ENCODE assay signal across 19 mouse cellular contexts in genomic region chr15:92162835-92163234, GRCm38 (mm10).
DNase-seq lines count a peak whose midpoint lies in the region; ATAC-seq and TF ChIP-seq lines count a peak whose summit lies in the region.
"Had no signal": no experiment of that assay in that cellular context is flagged by ENCODE, and none has a peak within 500 bp of the region (broad histone marks: within the 10 kb centered on the region; RNA-seq: fewer than 3 reads in every experiment).

No protein-coding gene starts in this region.

- 0 out of 2 replicates have a peak, but pooled peaks cover 3% of the 10 kb centered on the region for H3K4me1 ChIP-seq in neural tube, embryonic 14.5 days (ENCODE audit: control insufficient read depth, insufficient read depth, low read length)
- H3K4me1 ChIP-seq: heart, embryonic 12.5 days; limb, embryonic 15.5 days had no signal

- no peak for DNase-seq in left cerebral cortex, adult 2 months (ENCODE audit: extremely low spot score in 1 of 2, low spot score in 2 of 2)
- no peak for DNase-seq in left cerebral cortex, adult 11 months (ENCODE audit: low spot score)
- peak; percentile 37 for DNase-seq in cerebellum, adult 8-10 months
- peak; percentile 49 to 58 for DNase-seq in cerebellum, postnatal 25 days
- no peak for DNase-seq in heart, postnatal 14 days
- no peak for DNase-seq in left cerebral cortex, postnatal 36 days (ENCODE audit: low spot score in 2 of 2)
- DNase-seq: adrenal gland, postnatal 25 days; heart, postnatal 36 days; lung, postnatal 36 days; right cerebral cortex, postnatal 4 days; thymus, postnatal 14 days had no signal

- 59% methylated on average over 4 of the region's 4 CpGs for WGBS in neural tube, embryonic 14.5 days

- no peak overlapping the region for H3K27ac ChIP-seq in left cerebral cortex, adult 2 months
- no peak overlapping the region for H3K27ac ChIP-seq in neural tube, embryonic 14.5 days (ENCODE audit: low read depth, low read length)
- H3K27ac ChIP-seq: embryonic facial prominence, embryonic 10.5 days; forebrain, embryonic 15.5 days; limb, embryonic 15.5 days; neural tube, embryonic 12.5 days had no signal

- H3K9me3 ChIP-seq in neural tube, embryonic 14.5 days (ENCODE audit: control insufficient read depth, low read length) = no peaks in the 10 kb centered on the region
- H3K9me3 ChIP-seq: embryonic facial prominence, embryonic 10.5 days; forebrain, embryonic 15.5 days; heart, embryonic 12.5 days; limb, embryonic 15.5 days; neural tube, embryonic 12.5 days had no signal

- H3K36me3 ChIP-seq in neural tube, embryonic 14.5 days (ENCODE audit: control insufficient read depth, insufficient read depth, low read length) = no peaks in the 10 kb centered on the region
- H3K36me3 ChIP-seq: embryonic facial prominence, embryonic 10.5 days; forebrain, embryonic 15.5 days; heart, embryonic 12.5 days; limb, embryonic 15.5 days; neural tube, embryonic 12.5 days had no signal

- no peaks in the 10 kb centered on the region for H3K27me3 ChIP-seq in neural tube, embryonic 14.5 days (ENCODE audit: control insufficient read depth, insufficient read depth, low read length)
- H3K27me3 ChIP-seq: forebrain, embryonic 15.5 days; limb, embryonic 15.5 days; neural tube, embryonic 12.5 days had no signal

- ATAC-seq in neural tube, embryonic 14.5 days (ENCODE audit: low read depth) = no peak
- ATAC-seq: forebrain, embryonic 15.5 days; intestine, embryonic 16.5 days had no signal

- peak overlapping the region; percentile 41 for H3K4me2 ChIP-seq in neural tube, embryonic 14.5 days (ENCODE audit: low read depth, low read length)
- H3K4me2 ChIP-seq: forebrain, embryonic 15.5 days; heart, embryonic 12.5 days; limb, embryonic 15.5 days had no signal

- H3K4me3 ChIP-seq in left cerebral cortex, adult 2 months = peak overlapping the region; percentile 54
- H3K4me3 ChIP-seq in neural tube, embryonic 14.5 days (ENCODE audit: low read depth, low read length) = peak overlapping the region; percentile 15
- H3K4me3 ChIP-seq: embryonic facial prominence, embryonic 10.5 days; erythroblast, embryonic 14.5 days; forebrain, embryonic 15.5 days; heart, embryonic 12.5 days; limb, embryonic 15.5 days; neural tube, embryonic 12.5 days had no signal

- no peak for TF ChIP-seq CTCF in left cerebral cortex, adult 2 months (IDR thresholded peaks at IDR 0.05)

- no peak overlapping the region for H3K9ac ChIP-seq in neural tube, embryonic 14.5 days (replicated peaks; ENCODE audit: low read depth, low read length)
- H3K9ac ChIP-seq: forebrain, embryonic 15.5 days; heart, embryonic 12.5 days; limb, embryonic 15.5 days; neural tube, embryonic 12.5 days had no signal

- intact Hi-C loops in left cerebral cortex, adult 2 months (cut with DNase I) = loop anchor here (5.0 to 10.0 kb wide), 2 partner anchors 64 to 198 kb away; no protein-coding TSS in a partner anchor
- intact Hi-C loops in heart, postnatal 14 days (cut with DNase I) = no loop called here
- intact Hi-C loops in left cerebral cortex, postnatal 36 days (cut with DNase I) = loop anchor here (5.0 to 10.0 kb wide), 2 partner anchors 111 to 198 kb away; partner anchors contain the start of gene Cntn1

Comparison
In these comparisons a context has a peak if more than half of its experiments do, and no peak if none do; other contexts are left out.
1. DNase-seq: peak in cerebellum, adult 8-10 months (single experiment) and cerebellum, postnatal 25 days (2 of 2); none in left cerebral cortex, adult 2 months (0 of 2), left cerebral cortex, adult 11 months (single experiment), heart, postnatal 14 days (0 of 2) and left cerebral cortex, postnatal 36 days (0 of 2).